Mouse (Mus musculus) E14TG2a.4 (cell line): ENCODE results near the gene Hbq1a.

Experiments
- CTCF ChIP-seq: conservative IDR thresholded peaks from 2 replicates; pipeline ENCODE4 v1.5.1; 2014; ENCODE audit warnings: low read length
- NANOG ChIP-seq: IDR thresholded peaks from 2 replicates; pipeline ENCODE4 v1.6.1; 2014; ENCODE audit warnings: borderline replicate concordance, low read length, mixed read lengths
- POU5F1 ChIP-seq: IDR thresholded peaks from 2 replicates; pipeline ENCODE4 v1.6.1; 2014; ENCODE audit warnings: low read length, borderline replicate concordance

DNA sequence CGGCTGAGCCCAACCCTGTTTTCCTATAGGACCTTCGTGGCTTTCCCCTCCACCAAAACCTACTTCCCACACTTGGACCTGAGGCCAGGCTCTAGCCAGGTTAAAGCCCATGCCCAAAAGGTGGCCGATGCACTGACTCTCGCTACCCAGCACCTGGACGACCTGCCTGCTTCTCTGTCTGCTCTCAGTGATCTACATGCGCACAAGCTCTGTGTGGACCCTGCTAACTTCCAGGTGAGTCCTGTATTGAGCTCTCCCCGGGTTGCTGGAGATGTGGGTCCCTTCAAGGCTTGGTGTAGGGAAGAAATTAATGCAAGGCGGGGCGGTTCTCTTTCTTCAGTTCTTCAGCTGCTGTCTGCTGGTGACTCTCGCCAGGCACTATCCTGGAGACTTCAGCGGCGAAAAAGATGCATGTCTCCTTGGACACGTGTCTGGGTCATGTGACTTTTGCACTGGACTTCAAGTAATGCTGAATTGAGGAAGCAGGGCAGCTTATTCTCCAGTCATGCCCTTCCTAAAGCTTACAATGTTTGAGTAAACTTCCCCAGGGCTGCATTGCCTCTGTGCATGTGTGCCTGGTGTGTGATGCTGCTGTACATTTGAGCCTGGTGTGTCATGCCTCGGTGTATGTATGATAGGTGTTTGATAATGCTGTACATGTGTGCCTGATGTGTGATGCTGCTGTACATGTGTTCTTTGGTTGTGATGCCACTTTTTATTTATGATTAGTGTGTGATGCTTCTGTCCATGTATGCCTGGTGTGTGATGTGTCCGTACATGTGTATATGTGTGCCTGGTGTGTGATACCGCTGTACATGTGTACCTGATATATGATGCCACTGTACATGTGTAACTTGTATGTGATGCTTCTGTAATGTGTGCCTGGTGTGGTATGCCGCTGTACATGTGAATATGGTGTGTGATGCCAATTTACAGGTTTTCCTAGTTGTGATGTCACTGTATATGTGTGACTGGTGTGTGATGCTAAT lies 704 bp downstream of the Hbq1a start:
- TF ChIP-seq CTCF (no peak), NANOG (no peak), POU5F1 (no peak)
